Mouse (Mus musculus): ENCODE measurements around the gene Cand2.
A peak's percentile ranks its signal among the peaks of the same experiment; 100 is the strongest.

- TF ChIP-seq EP300 (IDR thresholded peaks at IDR 0.05; ENCODE audit: low read length), result no peak
- peak; percentile 67 to 73; a peak in 3 of 4 replicates for TF ChIP-seq CTCF (conservative IDR thresholded peaks at IDR 0.05 in 1 of 2, IDR thresholded peaks at IDR 0.05 in 1 of 2; ENCODE audit: low read depth in 2 of 2, low read length in 2 of 2)
- no peak for TF ChIP-seq NRF1 (IDR thresholded peaks at IDR 0.05; ENCODE audit: low read depth, low read length)
- no peak for TF ChIP-seq ZKSCAN1 (IDR thresholded peaks at IDR 0.05; ENCODE audit: borderline replicate concordance, low read depth, low read length)
- no peak for TF ChIP-seq KAT2A (IDR thresholded peaks at IDR 0.05; ENCODE audit: insufficient replicate concordance, low read length)
- no peak for TF ChIP-seq MAX (IDR thresholded peaks at IDR 0.05; ENCODE audit: low read length)
- no peak for TF ChIP-seq HCFC1 (IDR thresholded peaks at IDR 0.05; ENCODE audit: low read depth, low read length)
- TF ChIP-seq MEF2A (IDR thresholded peaks at IDR 0.05; ENCODE audit: borderline replicate concordance, low read depth, low read length), result no peak
- peak; percentile 29; the same call in 1 of the 2 replicates for TF ChIP-seq ZNF384 (IDR thresholded peaks at IDR 0.05; ENCODE audit: low read depth, low read length)
- no peak for TF ChIP-seq CHD2 (IDR thresholded peaks at IDR 0.05; ENCODE audit: low read length)
- TF ChIP-seq SIN3A (IDR thresholded peaks at IDR 0.05; ENCODE audit: low read length), result no peak
- TF ChIP-seq SMC3 (IDR thresholded peaks at IDR 0.05; ENCODE audit: low read depth, low read length), result peak; percentile 56
- no peak for TF ChIP-seq JUND (conservative IDR thresholded peaks at IDR 0.05; ENCODE audit: low read depth, low read length)
Observed at GRCm38 (mm10) chr6:115734909-115735308, 39.4 kb upstream of the Cand2 start.

All from CH12.LX (cell line).